Mouse (Mus musculus): ENCODE measurements around the gene Spon1. TPM values are rescaled to one million over a fixed set of nuclear protein-coding genes. Genes with fewer than 3 reads are reported as not detected.

The Spon1 gene
- polyA plus RNA-seq, 1 experiment from 2014 or later = 19.8 TPM

DNA sequence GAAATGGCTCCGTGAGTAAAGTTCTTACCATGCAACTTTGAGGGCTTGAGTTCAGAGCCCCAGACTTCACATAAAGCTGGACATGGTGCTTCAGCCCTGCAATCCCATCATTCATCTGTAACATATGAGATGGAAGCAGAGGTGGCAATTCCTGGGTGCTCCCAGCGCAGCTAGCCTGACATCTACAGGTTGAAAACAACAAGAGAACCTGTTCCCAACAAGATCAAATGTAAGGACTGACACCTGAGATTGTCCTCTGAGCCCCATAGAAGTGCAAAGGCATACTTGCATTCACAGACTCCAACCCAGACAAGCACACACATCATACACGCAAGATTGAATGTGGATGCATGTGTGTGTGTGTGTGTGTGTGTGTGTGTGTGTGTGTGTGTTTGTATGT lies 114.2 kb downstream of the Spon1 start:
- no peak overlapping the region for H3K4me3 ChIP-seq (ENCODE audit: low read depth, low read length)
- H3K9me3 ChIP-seq (ENCODE audit: control insufficient read depth, low read depth, low read length) = no peaks in the 10 kb centered on the region
- H3K27ac ChIP-seq (ENCODE audit: low read length) = no peak overlapping the region
- no peaks in the 10 kb centered on the region for H3K36me3 ChIP-seq (ENCODE audit: control insufficient read depth, insufficient read depth, low read length)
- H3K9ac ChIP-seq (replicated peaks; ENCODE audit: low read depth, low read length) = no peak overlapping the region
- no peak for ATAC-seq (ENCODE audit: insufficient number of reproducible peaks, insufficient read depth, low FRiP score, low read depth)
- H3K4me2 ChIP-seq (replicated peaks; ENCODE audit: low read depth, low read length) = no peak overlapping the region
- 86% methylated on average over 3 of the region's 3 CpGs for WGBS
- H3K4me1 ChIP-seq (ENCODE audit: control insufficient read depth, insufficient read depth, low read length) = no peaks in the 10 kb centered on the region
- no peaks in the 10 kb centered on the region for H3K27me3 ChIP-seq (ENCODE audit: control insufficient read depth, insufficient read depth, low read length)

DNA sequence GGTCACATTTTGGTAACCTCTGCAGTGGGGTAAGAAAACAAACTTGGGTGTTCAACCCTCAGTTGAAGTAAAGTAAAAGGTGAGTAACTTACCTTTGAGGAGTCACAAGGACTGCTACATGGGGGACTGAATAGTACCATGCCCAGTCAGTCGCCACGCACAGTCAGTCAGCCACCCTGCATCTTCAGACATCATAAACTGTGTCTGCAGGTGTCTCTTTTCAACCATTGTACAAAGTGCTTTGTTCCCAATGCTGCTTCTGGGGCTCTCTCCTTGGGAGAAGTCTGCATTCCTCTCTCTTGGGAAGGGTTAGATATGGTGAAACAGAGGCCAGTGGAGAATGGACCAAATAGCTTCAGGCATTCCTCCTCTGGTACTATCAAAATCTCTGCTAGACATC lies 125.0 kb downstream of the Spon1 start:
- Histone ChIP-seq H3K4me3 (ENCODE audit: low read depth, low read length) (no peak overlapping the region), H3K27me3 (ENCODE audit: control insufficient read depth, insufficient read depth, low read length) (no peaks in the 10 kb centered on the region), H3K36me3 (ENCODE audit: control insufficient read depth, insufficient read depth, low read length) (no peaks in the 10 kb centered on the region), H3K9ac (replicated peaks; ENCODE audit: low read depth, low read length) (no peak overlapping the region), H3K4me1 (ENCODE audit: control insufficient read depth, insufficient read depth, low read length) (no peaks in the 10 kb centered on the region), H3K4me2 (replicated peaks; ENCODE audit: low read depth, low read length) (no peak overlapping the region), H3K27ac (ENCODE audit: low read length) (no peak overlapping the region), H3K9me3 (ENCODE audit: control insufficient read depth, low read depth, low read length) (no peaks in the 10 kb centered on the region)
- 100% methylated on average over 2 of the region's 2 CpGs for WGBS
- ATAC-seq (ENCODE audit: insufficient number of reproducible peaks, insufficient read depth, low FRiP score, low read depth) = no peak

DNA sequence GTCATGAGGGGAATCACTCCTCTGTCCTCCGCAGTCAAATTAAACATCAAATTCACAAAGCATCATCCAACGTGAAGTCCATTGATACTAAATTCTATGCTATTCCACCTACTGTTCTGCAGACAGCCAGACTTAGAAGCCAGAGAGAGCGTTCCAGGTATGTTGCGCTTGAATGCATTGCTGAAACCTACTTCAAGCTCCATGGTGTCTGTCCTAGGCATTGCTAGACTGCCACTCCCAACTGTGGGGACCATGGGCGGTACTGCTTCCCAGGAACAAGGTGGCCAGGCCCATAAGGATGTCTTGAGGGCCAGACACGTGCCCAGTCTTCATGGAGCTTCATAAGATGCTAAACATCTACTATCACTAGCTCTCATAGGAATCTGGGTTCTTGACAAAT lies 125.7 kb downstream of the Spon1 start:
- Histone ChIP-seq H3K36me3 (ENCODE audit: control insufficient read depth, insufficient read depth, low read length) (no peaks in the 10 kb centered on the region), H3K4me1 (ENCODE audit: control insufficient read depth, insufficient read depth, low read length) (no peaks in the 10 kb centered on the region), H3K27me3 (ENCODE audit: control insufficient read depth, insufficient read depth, low read length) (no peaks in the 10 kb centered on the region), H3K4me3 (ENCODE audit: low read depth, low read length) (no peak overlapping the region), H3K4me2 (replicated peaks; ENCODE audit: low read depth, low read length) (no peak overlapping the region), H3K27ac (ENCODE audit: low read length) (no peak overlapping the region), H3K9ac (replicated peaks; ENCODE audit: low read depth, low read length) (no peak overlapping the region), H3K9me3 (ENCODE audit: control insufficient read depth, low read depth, low read length) (no peaks in the 10 kb centered on the region)
- WGBS = 83% methylated on average over 6 of the region's 6 CpGs
- ATAC-seq (ENCODE audit: insufficient number of reproducible peaks, insufficient read depth, low FRiP score, low read depth) = no peak

DNA sequence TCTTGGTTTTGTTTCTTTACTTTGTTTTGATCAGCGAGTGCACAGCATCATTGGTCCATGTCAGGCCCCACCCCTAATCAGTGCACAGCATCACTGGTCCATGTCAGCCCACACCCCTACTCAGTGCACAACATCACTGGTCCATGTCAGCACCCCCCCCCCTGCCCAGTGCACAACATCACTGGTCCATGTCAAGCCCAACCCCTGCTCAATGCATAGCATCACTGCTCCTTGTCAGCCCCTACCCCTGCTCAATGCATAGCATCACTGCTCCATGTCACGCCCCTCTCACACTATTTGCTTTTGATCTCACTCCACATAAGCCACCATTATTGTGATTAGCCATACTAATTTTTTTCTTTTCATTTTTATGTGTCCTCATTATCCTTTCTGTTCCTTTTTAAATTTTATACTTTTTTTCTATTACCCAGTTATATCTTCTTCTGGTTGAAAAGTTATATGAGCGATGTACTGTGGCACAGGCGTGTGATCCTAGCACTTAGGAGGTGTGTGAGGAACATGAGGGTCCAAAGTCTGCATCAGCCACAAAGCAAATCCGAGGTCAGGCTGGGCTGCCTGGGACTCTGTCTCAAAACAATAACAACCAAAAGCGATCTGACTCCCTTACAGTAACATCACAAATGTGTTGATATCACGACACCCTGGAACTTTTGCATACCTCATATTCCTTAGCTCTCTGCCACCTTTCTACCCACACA lies 128.3 kb downstream of the Spon1 start:
- Histone ChIP-seq H3K9me3 (ENCODE audit: control insufficient read depth, low read depth, low read length) (no peaks in the 10 kb centered on the region), H3K4me1 (ENCODE audit: control insufficient read depth, insufficient read depth, low read length) (no peaks in the 10 kb centered on the region), H3K27me3 (ENCODE audit: control insufficient read depth, insufficient read depth, low read length) (no peaks in the 10 kb centered on the region), H3K27ac (ENCODE audit: low read length) (no peak overlapping the region), H3K4me2 (replicated peaks; ENCODE audit: low read depth, low read length) (no peak overlapping the region), H3K36me3 (ENCODE audit: control insufficient read depth, insufficient read depth, low read length) (no peaks in the 10 kb centered on the region), H3K4me3 (ENCODE audit: low read depth, low read length) (no peak overlapping the region), H3K9ac (replicated peaks; ENCODE audit: low read depth, low read length) (no peak overlapping the region)
- 84% methylated on average over 7 of the region's 7 CpGs for WGBS
- ATAC-seq (ENCODE audit: insufficient number of reproducible peaks, insufficient read depth, low FRiP score, low read depth) = no peak

DNA sequence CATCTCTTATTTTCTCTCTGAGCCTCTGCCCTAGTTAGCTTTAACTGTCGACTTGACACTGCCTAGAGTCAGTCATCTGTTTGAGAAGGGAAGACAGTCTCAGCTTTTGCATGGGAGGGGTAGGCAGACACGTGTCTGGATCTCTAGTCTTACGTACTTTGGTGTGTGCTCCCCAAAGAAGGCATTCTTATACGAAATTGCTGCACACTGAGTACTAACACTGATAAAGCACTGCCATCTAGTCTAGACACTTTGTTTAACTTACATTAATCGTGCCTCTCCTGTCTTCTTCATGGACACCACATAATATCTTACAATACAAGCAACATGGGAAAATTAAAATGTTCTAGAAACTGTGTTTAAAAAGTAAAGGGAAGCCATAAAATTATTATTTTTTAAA lies 129.5 kb downstream of the Spon1 start:
- Histone ChIP-seq H3K36me3 (ENCODE audit: control insufficient read depth, insufficient read depth, low read length) (no peaks in the 10 kb centered on the region), H3K27ac (ENCODE audit: low read length) (no peak overlapping the region), H3K9ac (replicated peaks; ENCODE audit: low read depth, low read length) (no peak overlapping the region), H3K4me3 (ENCODE audit: low read depth, low read length) (no peak overlapping the region), H3K9me3 (ENCODE audit: control insufficient read depth, low read depth, low read length) (no peaks in the 10 kb centered on the region), H3K27me3 (ENCODE audit: control insufficient read depth, insufficient read depth, low read length) (no peaks in the 10 kb centered on the region), H3K4me2 (replicated peaks; ENCODE audit: low read depth, low read length) (no peak overlapping the region), H3K4me1 (ENCODE audit: control insufficient read depth, insufficient read depth, low read length) (no peaks in the 10 kb centered on the region)
- no peak for ATAC-seq (ENCODE audit: insufficient number of reproducible peaks, insufficient read depth, low FRiP score, low read depth)
- WGBS = 60% methylated on average over 5 of the region's 5 CpGs

DNA sequence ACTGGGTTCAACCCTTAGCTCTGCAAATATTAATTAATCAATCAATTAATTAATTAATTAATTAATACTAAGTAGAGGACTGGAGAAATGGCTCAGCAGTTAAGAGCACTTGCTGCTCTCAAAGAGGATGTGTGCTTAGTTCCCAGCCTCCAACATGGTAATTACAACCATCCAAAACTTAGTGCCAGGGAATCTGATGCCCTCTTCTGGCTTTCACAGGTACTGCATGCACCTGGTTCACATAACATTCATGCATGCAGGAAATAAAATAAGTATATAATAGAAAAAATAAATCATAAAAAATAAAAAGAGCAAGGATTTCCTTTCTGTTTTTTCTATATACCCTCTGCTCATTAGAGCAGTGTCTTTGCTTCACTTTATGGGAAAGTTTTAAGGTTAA lies 132.6 kb downstream of the Spon1 start:
- no peak overlapping the region for H3K27ac ChIP-seq (ENCODE audit: low read length)
- no peaks in the 10 kb centered on the region for H3K27me3 ChIP-seq (ENCODE audit: control insufficient read depth, insufficient read depth, low read length)
- no peaks in the 10 kb centered on the region for H3K9me3 ChIP-seq (ENCODE audit: control insufficient read depth, low read depth, low read length)
- no peaks in the 10 kb centered on the region for H3K4me1 ChIP-seq (ENCODE audit: control insufficient read depth, insufficient read depth, low read length)
- H3K9ac ChIP-seq (replicated peaks; ENCODE audit: low read depth, low read length) = no peak overlapping the region
- H3K4me2 ChIP-seq (replicated peaks; ENCODE audit: low read depth, low read length) = no peak overlapping the region
- no peak overlapping the region for H3K4me3 ChIP-seq (ENCODE audit: low read depth, low read length)
- ATAC-seq (ENCODE audit: insufficient number of reproducible peaks, insufficient read depth, low FRiP score, low read depth) = no peak
- no peaks in the 10 kb centered on the region for H3K36me3 ChIP-seq (ENCODE audit: control insufficient read depth, insufficient read depth, low read length)

DNA sequence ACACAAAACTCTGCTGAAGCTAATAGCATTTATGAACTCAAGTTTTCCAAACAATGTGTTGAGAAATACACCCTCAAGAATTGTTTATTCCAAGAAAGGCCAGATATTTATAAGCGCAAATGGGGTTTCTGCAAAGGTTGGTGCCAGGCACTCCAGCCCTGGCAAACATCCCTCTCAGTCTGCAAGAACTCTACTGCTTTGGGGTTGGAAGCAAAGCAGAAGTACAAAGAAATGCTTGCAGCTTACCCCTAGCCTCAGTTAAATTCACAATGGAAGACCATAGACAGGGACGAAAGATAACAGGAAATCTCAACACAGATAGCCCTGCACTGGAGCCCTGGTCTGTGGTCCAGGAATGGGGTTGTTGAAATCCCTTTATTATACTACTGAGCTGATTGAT lies 135.7 kb downstream of the Spon1 start:
- no peak overlapping the region for H3K27ac ChIP-seq (ENCODE audit: low read length)
- no peaks in the 10 kb centered on the region for H3K4me1 ChIP-seq (ENCODE audit: control insufficient read depth, insufficient read depth, low read length)
- H3K27me3 ChIP-seq (ENCODE audit: control insufficient read depth, insufficient read depth, low read length) = no peaks in the 10 kb centered on the region
- no peaks in the 10 kb centered on the region; the same call in 1 of the 2 replicates for H3K9me3 ChIP-seq (ENCODE audit: control insufficient read depth, low read depth, low read length)
- H3K4me3 ChIP-seq (ENCODE audit: low read depth, low read length) = no peak overlapping the region
- no peak for ATAC-seq (ENCODE audit: insufficient number of reproducible peaks, insufficient read depth, low FRiP score, low read depth)
- no peak overlapping the region for H3K4me2 ChIP-seq (replicated peaks; ENCODE audit: low read depth, low read length)
- no peak overlapping the region for H3K9ac ChIP-seq (replicated peaks; ENCODE audit: low read depth, low read length)
- no peaks in the 10 kb centered on the region for H3K36me3 ChIP-seq (ENCODE audit: control insufficient read depth, insufficient read depth, low read length)
- WGBS = 87% methylated on average over 2 of the region's 2 CpGs

DNA sequence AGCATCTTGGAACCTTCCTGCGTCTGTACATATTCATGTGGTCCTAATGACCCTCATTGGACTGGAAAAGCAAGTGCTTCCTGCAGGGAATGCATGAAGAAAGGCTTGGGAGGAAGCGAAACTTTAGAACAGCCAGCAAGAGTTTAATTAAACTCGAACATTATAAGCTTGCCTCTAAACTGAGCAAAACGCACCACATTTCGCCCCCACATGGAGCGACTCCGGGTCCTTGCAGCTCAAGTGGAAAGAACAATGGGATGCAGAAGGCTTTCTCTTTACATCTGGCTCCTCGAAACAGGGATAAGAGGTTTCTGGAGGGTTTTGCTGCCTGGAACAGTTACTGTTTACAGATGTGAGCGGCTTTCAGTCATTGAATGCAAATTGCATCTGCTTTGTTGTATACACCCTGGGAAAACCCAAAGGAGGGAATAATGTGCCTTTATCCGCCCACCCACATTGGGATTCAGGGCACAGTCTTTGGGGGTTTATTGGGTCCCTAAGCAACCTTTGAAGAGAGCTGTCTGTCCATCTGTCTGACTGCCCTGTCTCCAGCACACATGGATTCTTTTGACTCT lies 136.2 kb downstream of the Spon1 start:
- Histone ChIP-seq H3K4me2 (replicated peaks; ENCODE audit: low read depth, low read length) (no peak overlapping the region), H3K27me3 (ENCODE audit: control insufficient read depth, insufficient read depth, low read length) (no peaks in the 10 kb centered on the region), H3K27ac (ENCODE audit: low read length) (no peak overlapping the region), H3K9me3 (ENCODE audit: control insufficient read depth, low read depth, low read length) (no peaks in the 10 kb centered on the region; the same call in 1 of the 2 replicates), H3K9ac (replicated peaks; ENCODE audit: low read depth, low read length) (no peak overlapping the region), H3K4me3 (ENCODE audit: low read depth, low read length) (no peak overlapping the region), H3K36me3 (ENCODE audit: control insufficient read depth, insufficient read depth, low read length) (no peaks in the 10 kb centered on the region), H3K4me1 (ENCODE audit: control insufficient read depth, insufficient read depth, low read length) (no peaks in the 10 kb centered on the region)
- ATAC-seq (ENCODE audit: insufficient number of reproducible peaks, insufficient read depth, low FRiP score, low read depth) = no peak
- WGBS = 65% methylated on average over 10 of the region's 10 CpGs

Data from stomach, embryonic 14.5 days (tissue).